In the genomic region with DNA sequence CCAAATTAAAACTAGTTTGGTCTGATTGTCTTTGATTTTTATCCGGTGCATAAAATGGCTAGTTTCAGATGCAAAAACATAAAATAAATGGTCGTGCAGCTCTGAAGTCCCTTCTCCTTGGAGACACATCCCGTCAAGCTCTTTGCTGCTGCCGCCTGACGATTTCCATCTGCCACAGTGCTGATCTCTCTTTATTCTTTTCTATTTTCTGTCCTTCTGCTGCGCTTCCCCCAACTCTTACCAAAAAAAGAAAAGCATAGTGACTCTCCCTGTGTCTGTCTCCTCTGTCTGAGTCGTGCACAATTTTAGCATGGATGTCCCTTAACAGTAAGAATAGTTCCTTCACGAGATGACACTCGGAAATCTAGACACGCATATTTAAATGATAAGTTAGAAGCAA, we compare ENCODE assay signal across 18 mouse cellular contexts.
DNase-seq lines count a peak whose midpoint lies in the region; ATAC-seq and TF ChIP-seq lines count a peak whose summit lies in the region.
"Had no signal": no experiment of that assay in that cellular context is flagged by ENCODE, and none has a peak within 500 bp of the region (broad histone marks: within the 10 kb centered on the region; RNA-seq: fewer than 3 reads in every experiment).

No protein-coding gene starts in this region.

- TF ChIP-seq CTCF in layer of hippocampus, adult 2 months (conservative IDR thresholded peaks at IDR 0.05): no peak

- peak overlapping the region; percentile 71 for H3K27ac ChIP-seq in layer of hippocampus, adult 2 months
- H3K27ac ChIP-seq: hindbrain, embryonic 14.5 days; limb, embryonic 10.5 days; liver, embryonic 12.5 days had no signal

- ATAC-seq in activated CD4-positive, CD25-positive, alpha-beta regulatory T cell, adult 4 months: no peak
- ATAC-seq: intestine, postnatal 0 days; liver, embryonic 12.5 days had no signal

- DNase-seq in frontal cortex, adult 2 months (ENCODE audit: extremely low spot score in 1 of 2, low spot score in 1 of 2): peak; percentile 61 to 72
- DNase-seq in frontal cortex, postnatal 25 days (ENCODE audit: low spot score in 2 of 2): no peak
- peak in 1 of 2 experiments; percentile 53 for DNase-seq in layer of hippocampus, adult 2 months (ENCODE audit: low spot score in 2 of 2)
- no peak for DNase-seq in layer of hippocampus, postnatal 10 days (ENCODE audit: low spot score in 2 of 2)
- peak; percentile 55 to 57 for DNase-seq in right cerebral cortex, adult 2 months (ENCODE audit: low spot score in 2 of 2)
- no peak for DNase-seq in right cerebral cortex, postnatal 4 days
- DNase-seq in telencephalon, adult 2 months (ENCODE audit: low read depth, low spot score): peak; percentile 79
- DNase-seq: adrenal gland, adult 8-10 months; heart, postnatal 14 days; midbrain, embryonic 14.5 days; thymus, postnatal 25 days had no signal

- no peak overlapping the region for H3K4me3 ChIP-seq in layer of hippocampus, adult 2 months
- H3K4me3 ChIP-seq: erythroblast, embryonic 14.5 days; limb, embryonic 10.5 days; liver, embryonic 12.5 days; myocyte had no signal

Comparison
In these comparisons a context has a peak if more than half of its experiments do, and no peak if none do; other contexts are left out.
1. DNase-seq: peak in frontal cortex, adult 2 months (2 of 2), right cerebral cortex, adult 2 months (2 of 2) and telencephalon, adult 2 months (single experiment); none in frontal cortex, postnatal 25 days (0 of 2), layer of hippocampus, postnatal 10 days (0 of 2) and right cerebral cortex, postnatal 4 days (single experiment).